Mouse (Mus musculus) stomach, postnatal 0 days (tissue): ENCODE measurements at regions not wholly inside any gene's neighbourhood (a gene's known extent, or its start where the extent isn't known, plus 50 kb on each side); places are given as distances from the start of the nearest gene placed in this dataset.

Experiments
- CTCF ChIP-seq: IDR thresholded peaks from 2 replicates; pipeline ENCODE4 v1.5.1; 2016; ENCODE audit warnings: antibody characterized with exemption, low read depth, mild to moderate bottlenecking, moderate library complexity
- EP300 ChIP-seq: optimal IDR thresholded peaks from 2 replicates; pipeline ENCODE3; 2016; ENCODE audit warnings: antibody characterized with exemption

DNA sequence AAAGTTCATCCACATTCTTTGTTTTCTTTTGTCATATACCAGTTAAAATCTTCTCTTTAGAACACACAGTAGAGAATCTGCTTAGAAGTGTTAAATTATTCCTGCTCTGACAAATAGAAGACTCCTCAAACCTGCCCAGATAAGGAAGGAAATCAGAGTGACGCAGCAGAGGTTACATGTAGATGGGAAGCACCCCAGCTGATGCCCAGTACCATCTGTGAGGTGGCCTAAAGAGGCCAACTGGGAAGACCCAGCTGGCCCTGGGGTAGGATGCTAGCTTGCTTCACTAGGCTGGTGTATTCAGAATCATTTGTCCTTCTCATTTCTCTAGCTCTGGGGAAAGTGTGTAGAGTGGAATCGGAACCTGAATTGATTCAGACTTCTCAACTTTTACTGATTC lies 242.6 kb upstream of the Erbb4 start:
- TF ChIP-seq CTCF, result no peak
- no peak for TF ChIP-seq EP300
